Mouse (Mus musculus): ENCODE data around the gene Dmrtc2. TPM values are rescaled to one million over a fixed set of nuclear protein-coding genes. Genes with fewer than 3 reads are reported as not detected.

Gene Dmrtc2
- polyA plus RNA-seq, 1 experiment: not detected

DNA sequence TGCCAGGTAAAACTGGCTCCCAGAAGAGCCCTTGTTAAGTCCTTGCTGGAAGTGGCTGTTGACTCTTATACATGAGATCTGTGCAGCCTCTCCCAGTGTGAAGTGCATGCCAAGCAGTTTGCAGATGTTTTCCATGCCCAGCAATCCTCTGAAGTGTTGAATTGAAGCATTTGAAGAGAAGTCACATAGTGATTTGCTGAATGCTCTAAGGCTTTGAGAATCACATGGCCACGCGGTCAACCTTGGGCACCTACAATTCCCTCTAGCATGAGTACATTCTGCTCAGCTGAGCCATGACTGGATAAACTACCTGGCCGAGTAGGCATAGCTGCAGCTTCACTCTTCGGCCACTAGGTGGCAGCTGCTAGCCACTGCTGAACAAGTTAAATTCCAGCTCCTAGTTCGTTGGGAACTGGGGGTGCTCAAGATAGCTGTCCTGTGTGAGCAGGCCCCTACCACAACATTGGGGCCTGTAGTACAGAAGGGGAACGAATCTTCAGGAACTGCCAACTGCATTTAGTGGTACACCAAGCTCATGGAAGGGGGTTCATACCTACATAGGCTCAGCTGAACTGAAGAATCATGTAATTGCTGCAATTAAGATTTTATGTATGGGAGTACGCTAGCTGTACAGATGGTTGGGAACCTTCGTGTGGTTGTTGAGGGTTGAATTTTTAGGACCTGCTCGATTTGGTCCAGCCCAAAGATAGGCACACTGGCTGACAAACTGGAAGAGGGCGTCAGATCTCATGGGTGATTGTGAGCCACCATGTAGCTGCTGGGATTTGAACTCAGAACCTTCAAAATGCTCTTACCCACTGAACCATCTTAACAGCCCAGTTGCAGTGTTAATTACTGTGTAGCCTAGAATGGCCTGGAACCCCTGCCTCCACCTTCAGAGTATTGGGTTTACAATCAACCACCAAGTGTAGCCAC is 20.7 kb downstream of the Dmrtc2 start:
- TF ChIP-seq GATA1 (IDR thresholded peaks at IDR 0.05; ENCODE audit: low read length): no peak

DNA sequence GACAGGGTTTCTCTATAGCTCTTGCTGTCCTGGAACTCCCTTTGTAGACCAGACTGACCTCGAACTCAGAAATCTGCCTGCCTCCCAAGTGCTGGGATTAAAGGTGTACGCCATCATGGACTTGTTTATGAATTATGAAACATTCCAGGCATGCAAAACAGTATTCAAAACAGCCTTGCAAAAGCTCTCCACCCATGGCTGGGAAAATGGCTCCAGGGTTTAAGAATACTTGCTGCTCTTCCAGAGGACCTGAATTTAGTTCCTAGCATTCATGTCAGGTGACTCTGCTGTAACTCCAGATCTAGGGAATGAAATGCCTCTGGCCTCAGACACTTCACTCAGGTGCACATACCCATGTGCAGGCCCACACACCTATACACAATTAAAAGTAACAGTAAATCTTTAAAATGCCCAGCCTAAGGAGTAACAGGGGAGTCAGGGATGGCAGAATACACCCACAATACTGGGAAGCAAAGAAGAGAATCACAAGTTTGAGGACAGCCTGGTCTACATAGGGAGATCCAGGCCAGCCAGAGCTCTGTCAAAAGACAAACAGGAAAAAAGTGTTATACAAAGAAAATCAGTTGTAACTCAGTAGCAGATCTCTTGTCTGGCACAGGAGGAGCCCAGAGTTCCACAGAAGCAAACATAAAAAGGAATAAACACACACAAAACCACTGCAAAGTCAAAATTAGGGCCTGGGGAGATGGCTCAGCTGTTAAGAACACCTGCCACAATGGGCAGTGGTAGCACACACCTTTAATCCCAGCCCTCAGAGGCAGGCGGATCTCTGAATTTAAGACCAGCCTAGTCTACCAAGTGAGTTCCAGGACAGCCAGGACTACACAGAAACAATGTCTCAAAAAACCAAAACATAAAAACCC is 21.6 kb downstream of the Dmrtc2 start:
- TF ChIP-seq GATA1 (IDR thresholded peaks at IDR 0.05; ENCODE audit: low read length): no peak

DNA sequence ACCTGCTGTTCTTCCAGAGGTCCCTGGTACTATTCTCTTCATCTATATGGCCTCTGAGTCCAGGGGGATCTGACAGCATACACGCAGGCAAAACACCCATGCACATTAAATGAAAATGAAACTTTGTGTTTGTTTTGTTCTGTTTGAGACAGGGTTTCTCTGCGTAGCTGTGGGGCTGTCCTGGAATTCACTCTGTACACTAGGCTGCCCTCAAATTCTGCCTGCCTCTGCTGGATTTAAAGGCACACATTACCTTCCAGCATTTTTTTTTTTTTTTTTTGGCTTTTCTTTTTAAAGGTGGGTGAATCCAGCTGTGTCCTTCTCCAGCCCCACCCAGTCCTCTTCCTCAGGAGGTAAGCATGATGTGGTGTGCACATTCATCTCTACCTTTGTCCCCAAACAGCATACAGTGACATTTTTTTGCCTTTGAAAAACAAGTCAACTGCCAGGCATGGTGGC is 22.3 kb downstream of the Dmrtc2 start:
- TF ChIP-seq GATA1 (IDR thresholded peaks at IDR 0.05; ENCODE audit: low read length): no peak

DNA sequence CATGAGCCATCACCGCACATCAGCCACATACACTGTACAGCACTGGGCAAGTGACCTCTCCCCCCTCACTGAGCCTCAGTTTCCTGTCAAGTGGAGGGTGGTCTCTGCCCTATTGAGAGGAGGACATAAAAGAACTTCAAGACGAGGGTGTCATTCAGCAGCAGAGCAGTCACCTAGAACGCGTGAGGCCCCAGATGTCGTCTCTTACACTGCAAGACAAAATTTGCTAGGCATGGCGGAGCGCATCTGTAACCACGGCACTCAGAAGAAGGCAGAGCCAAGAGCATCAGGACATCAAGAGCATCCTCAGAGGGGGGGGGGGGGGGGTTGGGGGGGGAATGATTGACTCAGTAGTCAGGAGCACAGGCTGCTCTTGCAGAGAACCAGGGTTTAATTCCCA is 26.4 kb downstream of the Dmrtc2 start:
- no peak for TF ChIP-seq GATA1 (IDR thresholded peaks at IDR 0.05; ENCODE audit: low read length)

DNA sequence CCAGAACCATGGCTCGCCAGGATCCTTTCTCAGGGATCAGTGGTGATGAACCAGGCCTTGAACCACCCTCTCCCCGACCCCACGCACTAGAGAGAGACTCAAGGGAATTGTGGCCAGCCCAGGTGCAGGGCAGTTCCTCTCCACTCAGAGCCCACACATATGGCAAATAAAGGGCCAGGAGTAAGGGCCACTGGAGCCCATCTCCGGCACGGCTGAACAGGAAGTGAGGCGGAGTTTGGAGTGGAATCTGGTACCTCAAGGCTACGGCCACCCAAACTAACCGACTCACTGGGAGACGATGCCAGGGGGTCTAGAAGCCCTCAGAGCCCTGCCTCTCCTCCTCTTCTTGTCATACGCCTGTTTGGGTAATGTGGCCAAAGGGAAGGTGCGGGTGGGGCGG is 27.4 kb downstream of the Dmrtc2 start, which contains the start of gene Cd79a:
Gene Cd79a (plus strand): TSS at position 158 of the 400 bp plus-strand sequence.
- TF ChIP-seq GATA1 (IDR thresholded peaks at IDR 0.05; ENCODE audit: low read length): no peak

DNA sequence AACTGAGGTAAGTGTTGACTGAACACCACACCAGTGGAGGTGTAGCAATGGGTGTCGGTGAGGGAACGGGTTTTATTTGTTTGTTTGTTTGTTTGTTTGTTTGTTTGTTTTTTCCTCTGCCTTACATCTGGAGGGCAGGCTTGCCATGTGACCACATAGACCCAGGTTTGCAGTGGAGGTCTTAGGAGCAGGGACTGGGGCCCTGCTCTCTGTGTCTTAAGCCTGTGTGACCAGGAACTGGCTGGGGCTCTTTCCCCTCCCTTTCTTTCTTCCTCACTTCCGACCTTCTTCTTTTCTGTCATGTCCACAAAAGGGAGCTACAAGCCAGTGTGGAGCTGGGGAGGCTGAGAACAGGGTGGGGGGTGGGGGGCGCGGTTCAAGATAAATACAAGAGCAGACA is 28.1 kb downstream of the Dmrtc2 start:
- TF ChIP-seq GATA1 (IDR thresholded peaks at IDR 0.05; ENCODE audit: low read length): no peak

DNA sequence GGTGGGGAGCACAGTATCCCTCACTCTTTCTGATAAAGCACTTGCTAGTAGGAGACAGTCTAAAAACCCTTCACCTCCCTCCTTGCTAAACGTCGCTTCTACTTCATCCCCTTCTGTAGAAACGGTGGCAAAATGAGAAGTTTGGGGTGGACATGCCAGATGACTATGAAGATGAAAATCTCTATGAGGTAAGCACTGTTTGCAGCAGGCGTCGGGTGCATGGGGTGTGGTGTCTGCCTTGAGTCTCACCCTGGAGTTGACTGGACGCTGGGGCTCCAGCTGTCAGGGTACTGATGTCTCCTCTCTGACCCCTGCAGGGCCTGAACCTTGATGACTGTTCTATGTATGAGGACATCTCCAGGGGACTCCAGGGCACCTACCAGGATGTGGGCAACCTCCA is 31.3 kb downstream of the Dmrtc2 start:
- TF ChIP-seq GATA1 (IDR thresholded peaks at IDR 0.05; ENCODE audit: low read length): no peak

DNA sequence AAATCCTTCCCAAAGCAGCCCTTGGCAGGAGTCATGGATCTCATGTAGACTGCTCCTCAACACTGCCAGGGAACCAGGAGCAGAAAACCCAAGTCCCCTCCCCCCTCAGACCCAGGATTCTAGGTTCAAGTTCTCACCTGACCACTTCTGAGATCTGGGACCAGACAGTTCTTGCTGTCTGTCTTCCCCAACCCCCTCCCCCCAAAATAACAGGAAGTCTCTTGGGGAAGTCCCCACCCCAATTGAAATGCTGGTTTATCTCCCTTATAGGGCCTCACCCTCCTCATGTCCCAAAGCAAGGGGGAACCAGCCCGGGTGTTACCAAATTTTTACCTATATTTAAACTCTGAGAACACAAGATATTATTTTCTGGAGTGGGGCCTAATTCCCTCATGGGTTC is 32.0 kb downstream of the Dmrtc2 start:
- no peak for TF ChIP-seq GATA1 (IDR thresholded peaks at IDR 0.05; ENCODE audit: low read length)

DNA sequence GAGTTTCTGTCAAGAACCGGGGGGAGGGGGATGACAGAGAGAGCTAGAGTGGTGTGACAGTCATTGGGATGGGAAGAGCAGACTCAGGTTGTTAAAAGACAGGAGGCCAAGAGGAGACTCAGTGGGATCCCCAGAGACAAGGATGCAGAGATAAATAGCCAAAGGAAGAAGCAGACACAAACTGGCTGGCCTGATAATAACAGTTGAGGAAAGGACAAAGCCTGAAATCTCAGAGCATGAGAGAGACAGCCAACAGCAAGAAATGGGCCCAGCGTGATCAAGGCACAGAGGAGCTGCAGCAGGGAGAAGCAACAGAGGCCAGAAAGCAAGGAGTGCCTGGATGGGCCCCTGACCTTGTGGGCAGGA is 32.4 kb downstream of the Dmrtc2 start:
- no peak for TF ChIP-seq GATA1 (IDR thresholded peaks at IDR 0.05; ENCODE audit: low read length)

DNA sequence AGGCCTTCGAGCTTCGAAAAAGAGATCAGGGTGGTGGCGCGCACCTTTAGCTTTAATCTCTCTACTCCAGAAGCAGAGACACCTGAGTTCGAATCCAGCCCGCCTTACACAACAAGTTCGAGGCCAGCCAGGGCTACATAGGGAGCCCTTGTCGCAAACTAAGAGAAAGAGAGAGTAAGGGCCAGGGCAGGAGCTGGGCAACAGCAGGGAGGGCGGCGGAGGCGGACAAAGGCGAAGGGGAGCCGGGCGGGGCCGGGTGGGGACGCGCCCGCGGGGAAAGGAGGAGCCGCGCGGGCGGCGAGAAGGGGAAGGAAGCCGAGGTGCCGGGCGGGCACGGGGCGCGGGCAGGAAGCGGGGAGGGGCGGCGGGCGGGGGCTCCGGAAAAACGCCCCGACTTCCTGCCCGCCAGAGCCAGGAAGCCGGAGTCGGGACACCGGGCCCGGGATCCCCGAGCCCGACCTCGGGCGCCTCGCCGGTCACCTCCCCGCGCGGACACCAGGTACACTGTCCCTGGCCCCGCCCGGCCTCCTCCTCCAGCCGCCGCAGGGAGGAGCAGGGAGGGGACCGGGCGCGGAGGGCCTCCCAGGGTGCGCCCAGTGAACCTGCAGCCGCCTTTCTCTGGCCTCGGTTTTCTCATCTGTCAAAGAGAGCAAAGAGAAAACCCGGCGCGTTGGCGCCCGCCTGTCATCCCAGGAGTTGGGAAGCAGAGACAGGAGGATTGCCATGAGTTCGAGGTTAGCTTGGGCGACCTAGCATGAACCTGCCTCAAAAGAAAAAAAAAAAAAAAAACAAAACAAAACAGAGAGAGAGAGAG is 33.0 kb downstream of the Dmrtc2 start, which contains the start of gene Arhgef1:
Gene Arhgef1 (plus strand): TSS at position 283 of the 814 bp plus-strand sequence.
- no peak for TF ChIP-seq GATA1 (IDR thresholded peaks at IDR 0.05; ENCODE audit: low read length)

DNA sequence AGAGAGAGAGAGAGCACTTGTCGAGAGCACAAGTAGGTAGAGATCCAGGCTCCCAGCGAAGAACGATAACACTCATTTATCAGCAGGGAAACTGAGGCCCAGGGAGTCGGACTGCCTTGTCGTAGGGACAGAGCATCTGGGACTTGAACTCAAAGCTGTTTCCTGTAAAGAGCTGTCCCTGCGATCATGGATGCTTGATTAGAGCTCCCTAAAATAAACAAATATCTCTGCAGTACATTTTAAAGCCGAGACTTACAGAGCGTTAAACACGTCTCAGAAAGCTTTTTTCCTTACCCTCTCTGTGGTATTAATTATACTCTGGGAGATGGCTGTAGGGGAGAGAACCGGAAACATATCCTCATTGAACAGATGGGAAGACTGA is 33.6 kb downstream of the Dmrtc2 start:
- TF ChIP-seq GATA1 (IDR thresholded peaks at IDR 0.05; ENCODE audit: low read length): no peak

DNA sequence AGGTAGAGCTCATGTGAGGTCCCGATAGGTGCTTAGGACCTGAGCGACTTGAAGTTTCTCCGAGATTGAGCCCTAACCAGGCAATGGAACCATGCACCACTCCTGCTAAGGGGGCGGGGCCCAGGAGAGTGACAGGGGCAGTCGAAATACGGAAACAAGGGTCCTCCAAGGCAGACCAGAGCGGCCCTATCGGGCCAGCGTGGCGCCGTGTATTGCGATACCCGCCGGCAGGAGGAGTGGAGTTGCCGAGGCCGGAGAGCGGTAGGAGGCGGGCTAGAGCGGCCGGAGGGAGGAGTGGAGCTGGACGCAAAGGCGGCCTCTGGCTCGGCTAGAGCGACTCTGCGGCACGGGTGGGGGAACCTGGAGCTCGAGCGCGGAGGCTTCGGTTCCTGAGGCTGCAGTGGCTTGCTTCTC is 34.2 kb downstream of the Dmrtc2 start:
- TF ChIP-seq GATA1 (IDR thresholded peaks at IDR 0.05; ENCODE audit: low read length): no peak

DNA sequence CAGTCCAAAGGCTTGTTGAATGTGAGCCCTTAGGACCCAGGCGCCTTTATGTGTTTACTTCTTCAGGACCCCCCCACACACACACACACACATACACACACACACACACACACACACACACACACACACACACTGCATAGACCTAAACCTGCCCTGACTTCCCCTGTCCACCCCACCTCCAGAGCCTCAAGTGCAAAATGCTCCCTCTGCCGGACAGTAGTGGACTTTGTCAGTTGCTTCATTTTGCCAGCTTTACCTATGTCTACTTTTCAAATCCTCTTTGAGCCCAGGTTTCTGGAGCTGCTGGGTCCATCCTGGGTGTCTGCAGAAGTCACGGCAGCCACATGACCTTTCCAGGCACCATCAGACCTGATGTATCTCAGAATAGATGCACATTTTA is 35.1 kb downstream of the Dmrtc2 start:
- TF ChIP-seq GATA1 (IDR thresholded peaks at IDR 0.05; ENCODE audit: low read length): no peak

DNA sequence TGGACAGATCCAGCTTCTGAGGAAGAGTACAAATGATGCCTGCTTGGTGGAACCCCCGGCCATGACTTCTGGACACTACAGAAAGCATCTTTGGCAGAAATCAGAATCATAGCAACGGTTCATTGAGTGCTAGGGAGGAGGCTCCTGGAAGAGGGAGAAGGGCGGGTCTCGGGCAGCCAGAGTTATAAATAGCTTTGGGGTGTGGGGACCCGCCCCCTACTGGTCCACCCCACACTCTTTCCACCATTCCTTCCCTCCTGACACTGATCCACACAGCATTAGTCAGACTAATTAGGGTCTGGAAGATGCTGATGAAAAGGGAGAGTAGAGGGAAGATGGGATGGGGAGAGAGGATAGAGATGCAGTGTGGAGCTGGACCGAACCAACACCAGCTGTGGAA is 36.7 kb downstream of the Dmrtc2 start:
- TF ChIP-seq GATA1 (IDR thresholded peaks at IDR 0.05; ENCODE audit: low read length): no peak

DNA sequence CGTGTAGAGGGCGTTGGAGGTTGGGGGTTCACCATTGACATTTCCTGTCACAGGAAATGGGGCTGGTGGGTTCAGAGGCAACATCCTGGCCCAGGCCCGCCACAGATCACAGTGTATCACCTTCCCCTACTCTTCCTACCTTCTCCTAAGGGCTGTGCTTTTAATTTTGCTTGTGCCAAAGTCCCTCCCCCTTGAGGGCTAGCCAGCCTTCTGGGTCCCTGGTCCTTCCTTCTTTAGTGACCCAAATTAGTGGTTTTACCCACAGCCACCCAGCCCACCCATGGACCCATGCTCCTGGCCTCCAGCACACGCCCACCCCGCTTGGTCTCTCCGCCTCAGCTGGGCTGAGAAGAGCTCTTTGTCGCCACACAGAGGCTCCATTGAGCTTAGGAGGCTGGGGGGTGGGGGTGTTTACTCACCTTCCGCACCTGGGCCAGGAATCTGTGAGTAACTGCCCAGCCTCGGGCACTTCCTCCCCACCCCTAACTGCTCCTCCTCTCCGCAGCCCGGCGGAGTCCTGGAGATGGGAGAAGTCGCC is 37.4 kb downstream of the Dmrtc2 start:
- no peak for TF ChIP-seq GATA1 (IDR thresholded peaks at IDR 0.05; ENCODE audit: low read length)
